In genomic region chr1:20893059-20893458, GRCm38 (mm10) we compare ENCODE assay signal across 18 mouse cellular contexts. TPM values are rescaled to one million over a fixed set of nuclear protein-coding genes. Genes with fewer than 3 reads are reported as not detected.
DNase-seq lines count a peak whose midpoint lies in the region; ATAC-seq and TF ChIP-seq lines count a peak whose summit lies in the region.
"Had no signal": no experiment of that assay in that cellular context is flagged by ENCODE, and none has a peak within 500 bp of the region (broad histone marks: within the 10 kb centered on the region; RNA-seq: fewer than 3 reads in every experiment).

No protein-coding gene starts in this region.

- WGBS in cerebellum, adult 2 months = 34% methylated on average over 5 of the region's 5 CpGs
- 78% methylated on average over 5 of the region's 5 CpGs for WGBS in hindbrain, embryonic 15.5 days
- WGBS in hindbrain, embryonic 10.5 days = 92% methylated on average over 5 of the region's 5 CpGs
- WGBS in hindbrain, embryonic 16.5 days = 83% methylated on average over 5 of the region's 5 CpGs
- WGBS in neural tube, embryonic 15.5 days = 80% methylated on average over 5 of the region's 5 CpGs

- no peak for TF ChIP-seq CTCF in cerebellum, adult 2 months (IDR thresholded peaks at IDR 0.05; ENCODE audit: borderline replicate concordance, insufficient read depth, low read depth, low read length)

- H3K9ac ChIP-seq in hindbrain, embryonic 15.5 days = no peak overlapping the region
- peak overlapping the region; percentile 29; the same call in 1 of the 2 replicates for H3K9ac ChIP-seq in hindbrain, embryonic 16.5 days (ENCODE audit: low read depth, low read length)
- no peak overlapping the region for H3K9ac ChIP-seq in neural tube, embryonic 15.5 days (replicated peaks)
- H3K9ac ChIP-seq: embryonic facial prominence, embryonic 13.5 days; limb, embryonic 12.5 days; liver, embryonic 14.5 days; stomach, embryonic 15.5 days had no signal

- no peaks in the 10 kb centered on the region for H3K9me3 ChIP-seq in hindbrain, embryonic 15.5 days
- no peaks in the 10 kb centered on the region for H3K9me3 ChIP-seq in hindbrain, embryonic 10.5 days
- H3K9me3 ChIP-seq in hindbrain, embryonic 16.5 days (ENCODE audit: control insufficient read depth, low read length) = no peaks in the 10 kb centered on the region
- H3K9me3 ChIP-seq in neural tube, embryonic 15.5 days (replicated peaks) = no peaks in the 10 kb centered on the region
- H3K9me3 ChIP-seq: embryonic facial prominence, embryonic 13.5 days; limb, embryonic 12.5 days; stomach, embryonic 15.5 days had no signal

- peak; percentile 57 to 72 for DNase-seq in cerebellum, adult 2 months
- DNase-seq in cerebellum, adult 8-10 months = no peak
- no peak for DNase-seq in hindbrain, embryonic 10.5 days (ENCODE audit: low spot score)
- DNase-seq in urinary bladder, postnatal 36 days (ENCODE audit: low spot score in 2 of 2) = no peak
- DNase-seq: adrenal gland, postnatal 25 days; heart, adult 2 months; kidney, adult 9 months; lung, postnatal 14 days; thymus, postnatal 14 days had no signal

- H3K4me1 ChIP-seq in cerebellum, adult 2 months (ENCODE audit: control insufficient read depth, insufficient read depth, low read length) = peaks cover 6% of the 10 kb centered on the region; the same call in 1 of the 2 replicates
- peaks cover 19% of the 10 kb centered on the region for H3K4me1 ChIP-seq in hindbrain, embryonic 15.5 days (replicated peaks)
- peaks cover 20% of the 10 kb centered on the region for H3K4me1 ChIP-seq in hindbrain, embryonic 10.5 days (replicated peaks)
- peaks cover 3% of the 10 kb centered on the region for H3K4me1 ChIP-seq in hindbrain, embryonic 16.5 days (ENCODE audit: control insufficient read depth, insufficient read depth, low read depth, low read length)
- H3K4me1 ChIP-seq in neural tube, embryonic 15.5 days = peaks cover 17% of the 10 kb centered on the region
- H3K4me1 ChIP-seq: stomach, embryonic 15.5 days had no signal

- no peaks in the 10 kb centered on the region for H3K36me3 ChIP-seq in hindbrain, embryonic 15.5 days
- H3K36me3 ChIP-seq in hindbrain, embryonic 10.5 days = no peaks in the 10 kb centered on the region
- H3K36me3 ChIP-seq in hindbrain, embryonic 16.5 days (ENCODE audit: control insufficient read depth, insufficient read depth, low read length) = no peaks in the 10 kb centered on the region
- H3K36me3 ChIP-seq in neural tube, embryonic 15.5 days = no peaks in the 10 kb centered on the region
- H3K36me3 ChIP-seq: embryonic facial prominence, embryonic 13.5 days; limb, embryonic 12.5 days; stomach, embryonic 15.5 days had no signal

- peak overlapping the region; percentile 40 for H3K4me3 ChIP-seq in cerebellum, adult 2 months (replicated peaks; ENCODE audit: insufficient read depth, low read depth, low read length)
- H3K4me3 ChIP-seq in hindbrain, embryonic 15.5 days = peak overlapping the region; percentile 76
- no peak overlapping the region for H3K4me3 ChIP-seq in hindbrain, embryonic 10.5 days
- peak overlapping the region; percentile 18 for H3K4me3 ChIP-seq in hindbrain, embryonic 16.5 days (ENCODE audit: low read length)
- peak overlapping the region; percentile 61 for H3K4me3 ChIP-seq in neural tube, embryonic 15.5 days (replicated peaks)
- H3K4me3 ChIP-seq: embryonic facial prominence, embryonic 13.5 days; heart, adult 2 months; limb, embryonic 12.5 days; stomach, embryonic 15.5 days had no signal

- TF ChIP-seq POLR2A in cerebellum, adult 2 months (IDR thresholded peaks at IDR 0.05; ENCODE audit: borderline replicate concordance, insufficient read depth, low read length) = 0 out of 2 replicates have a peak, but pooled peaks have one; percentile 21

- no peaks in the 10 kb centered on the region for H3K27me3 ChIP-seq in cerebellum, adult 2 months (ENCODE audit: control insufficient read depth, insufficient read depth, low read length)
- no peaks in the 10 kb centered on the region for H3K27me3 ChIP-seq in hindbrain, embryonic 15.5 days
- peaks cover 9% of the 10 kb centered on the region; the same call in 1 of the 2 replicates for H3K27me3 ChIP-seq in hindbrain, embryonic 10.5 days (ENCODE audit: insufficient read depth, poor library complexity, severe bottlenecking)
- H3K27me3 ChIP-seq in hindbrain, embryonic 16.5 days (replicated peaks; ENCODE audit: control insufficient read depth, insufficient read depth, low read length) = no peaks in the 10 kb centered on the region
- H3K27me3 ChIP-seq in neural tube, embryonic 15.5 days (replicated peaks) = no peaks in the 10 kb centered on the region
- H3K27me3 ChIP-seq: embryonic facial prominence, embryonic 13.5 days; limb, embryonic 12.5 days; stomach, embryonic 15.5 days had no signal

- ATAC-seq in hindbrain, embryonic 15.5 days (ENCODE audit: low FRiP score, low read depth) = no peak
- ATAC-seq in hindbrain, embryonic 16.5 days = no peak
- no peak for ATAC-seq in neural tube, embryonic 15.5 days (ENCODE audit: low FRiP score)
- ATAC-seq in megakaryocyte-erythroid progenitor cell, adult 5-6 weeks (replicated peaks; ENCODE audit: low FRiP score, low TSS enrichment, poor library complexity, severe bottlenecking) = no peak
- ATAC-seq: inflammation-experienced regulatory T-cells, adult 6 months had no signal

- no peak overlapping the region; the same call in 1 of the 2 replicates for H3K27ac ChIP-seq in cerebellum, adult 2 months (ENCODE audit: insufficient read depth, low read length)
- H3K27ac ChIP-seq in hindbrain, embryonic 15.5 days (replicated peaks) = 0 out of 2 replicates have a peak overlapping the region, but pooled peaks have one; percentile 20
- H3K27ac ChIP-seq in hindbrain, embryonic 10.5 days = no peak overlapping the region
- no peak overlapping the region for H3K27ac ChIP-seq in hindbrain, embryonic 16.5 days (ENCODE audit: low read depth, low read length)
- H3K27ac ChIP-seq in neural tube, embryonic 15.5 days (replicated peaks) = no peak overlapping the region
- H3K27ac ChIP-seq: embryonic facial prominence, embryonic 13.5 days; heart, adult 2 months; limb, embryonic 12.5 days; liver, embryonic 14.5 days; stomach, embryonic 15.5 days had no signal

- H3K4me2 ChIP-seq in hindbrain, embryonic 15.5 days = peak overlapping the region; percentile 80
- H3K4me2 ChIP-seq in hindbrain, embryonic 16.5 days (ENCODE audit: low read length) = peak overlapping the region; percentile 41
- peak overlapping the region; percentile 86 for H3K4me2 ChIP-seq in neural tube, embryonic 15.5 days
- H3K4me2 ChIP-seq: embryonic facial prominence, embryonic 13.5 days; limb, embryonic 12.5 days; stomach, embryonic 15.5 days had no signal

RNA-seq across cellular contexts. Expression of gene Paqr8, which starts 2.7 kb away (rescaled TPM):
- 112 and 134 TPM in 2 replicates for polyA plus RNA-seq in cerebellum, adult 2 months (2012; rRNA removed)
- polyA plus RNA-seq in hindbrain, embryonic 15.5 days (2015; fragmentation: Nextera tagmentation; extraction: Ambion mirVana) = 33.0 and 38.6 TPM in 2 replicates
- polyA plus RNA-seq in hindbrain, embryonic 10.5 days (2016; fragmentation: Nextera tagmentation; extraction: Ambion mirVana) = 6.5 and 8.4 TPM in 2 replicates
- polyA plus RNA-seq in hindbrain, embryonic 16.5 days (2015; fragmentation: Nextera tagmentation; extraction: Ambion mirVana) = 40.6 and 43.4 TPM in 2 replicates
- polyA plus RNA-seq in neural tube, embryonic 15.5 days (2015; fragmentation: Nextera tagmentation; extraction: Ambion mirVana) = 22.4 and 25.8 TPM in 2 replicates
- total RNA-seq in megakaryocyte-erythroid progenitor cell, adult 5-6 weeks (2014; fragmentation: Nextera tagmentation) = 0.37 and 2.0 TPM in 2 replicates
- total RNA-seq in megakaryocyte-erythroid progenitor cell, adult 5-6 weeks (2017) = 1.6 and 2.9 TPM in 2 replicates

RNA-seq across cellular contexts. Expression of gene Efhc1, which starts 58.4 kb away (rescaled TPM):
- 2.1 and 3.0 TPM in 2 replicates for polyA plus RNA-seq in cerebellum, adult 2 months (2012; rRNA removed)
- 2.9 and 3.6 TPM in 2 replicates for polyA plus RNA-seq in hindbrain, embryonic 15.5 days (2015; fragmentation: Nextera tagmentation; extraction: Ambion mirVana)
- 2.1 and 2.3 TPM in 2 replicates for polyA plus RNA-seq in hindbrain, embryonic 10.5 days (2016; fragmentation: Nextera tagmentation; extraction: Ambion mirVana)
- polyA plus RNA-seq in hindbrain, embryonic 16.5 days (2015; fragmentation: Nextera tagmentation; extraction: Ambion mirVana) = 2.6 and 3.8 TPM in 2 replicates
- polyA plus RNA-seq in neural tube, embryonic 15.5 days (2015; fragmentation: Nextera tagmentation; extraction: Ambion mirVana) = 1.3 and 1.9 TPM in 2 replicates
- not detected in 2 replicates for total RNA-seq in megakaryocyte-erythroid progenitor cell, adult 5-6 weeks (2014; fragmentation: Nextera tagmentation)
- total RNA-seq in megakaryocyte-erythroid progenitor cell, adult 5-6 weeks (2017) = not detected in 2 replicates

Comparison
In these comparisons a context has a peak if more than half of its experiments do, and no peak if none do; other contexts are left out.
1. DNase-seq: peak in cerebellum, adult 2 months (2 of 2); none in cerebellum, adult 8-10 months (single experiment), hindbrain, embryonic 10.5 days (single experiment) and urinary bladder, postnatal 36 days (0 of 2).
2. Peak in every context shown above with its lines, with median percentiles within 50 percentile points of each other: H3K4me2 ChIP-seq.